Mouse (Mus musculus) mesoderm, embryonic 11.5 days (tissue): ENCODE results near the gene 3110040M04Rik.
A peak's percentile ranks its signal among the peaks of the same experiment; 100 is the strongest.

Experiments used
- DNase-seq: peaks from one replicate; pipeline ENCODE4 v3.0.0-alpha.2; 2012; ENCODE audit warnings: low read depth, low spot score

3110040M04Rik gene

GRCm38 (mm10) chr1:151235574-151235973, 31.7 kb downstream of the 3110040M04Rik start:
- no peak for DNase-seq

- no peak for DNase-seq
These were observed 32.4 kb downstream of the 3110040M04Rik start for GRCm38 (mm10) chr1:151236141-151236930.

- no peak for DNase-seq
These were observed 33.9 kb downstream of the 3110040M04Rik start for GRCm38 (mm10) chr1:151237780-151238179.

- no peak for DNase-seq
These were observed 39.4 kb downstream of the 3110040M04Rik start for GRCm38 (mm10) chr1:151243332-151243731.

GRCm38 (mm10) chr1:151244013-151244412, 40.1 kb downstream of the 3110040M04Rik start:
- DNase-seq, result no peak

GRCm38 (mm10) chr1:151244761-151245160, 40.8 kb downstream of the 3110040M04Rik start:
- no peak for DNase-seq

- no peak for DNase-seq
These were observed 41.2 kb downstream of the 3110040M04Rik start for GRCm38 (mm10) chr1:151245165-151245564.

- no peak for DNase-seq
These were observed 41.9 kb downstream of the 3110040M04Rik start for GRCm38 (mm10) chr1:151245846-151246245.

- no peak for DNase-seq
These were observed 46.2 kb downstream of the 3110040M04Rik start for GRCm38 (mm10) chr1:151250109-151250508.

- DNase-seq, result peak; percentile 34
These were observed 46.7 kb downstream of the 3110040M04Rik start for GRCm38 (mm10) chr1:151250529-151251193.

- no peak for DNase-seq
These were observed 47.5 kb downstream of the 3110040M04Rik start for GRCm38 (mm10) chr1:151251194-151252010.
